Mouse (Mus musculus) small intestine, adult 2 months (tissue): ENCODE measurements around the gene Gnai2.

Experiments
- CTCF ChIP-seq: fragments of 200-500 bp; IDR thresholded peaks from 2 replicates; pipeline ENCODE4 v1.5.1; 2012; ENCODE audit warnings: low read depth, mild to moderate bottlenecking, control low read depth, inconsistent platforms, low read length, moderate library complexity, mixed read lengths; ENCODE audit not compliant: insufficient replicate concordance, insufficient read length; ENCODE audit errors: extremely low read depth
- POLR2A ChIP-seq: fragments of 200-500 bp; IDR thresholded peaks from 2 replicates; pipeline ENCODE4 v1.6.1; 2012; ENCODE audit warnings: low read depth, mild to moderate bottlenecking, control low read depth, inconsistent platforms, low read length, moderate library complexity

DNA sequence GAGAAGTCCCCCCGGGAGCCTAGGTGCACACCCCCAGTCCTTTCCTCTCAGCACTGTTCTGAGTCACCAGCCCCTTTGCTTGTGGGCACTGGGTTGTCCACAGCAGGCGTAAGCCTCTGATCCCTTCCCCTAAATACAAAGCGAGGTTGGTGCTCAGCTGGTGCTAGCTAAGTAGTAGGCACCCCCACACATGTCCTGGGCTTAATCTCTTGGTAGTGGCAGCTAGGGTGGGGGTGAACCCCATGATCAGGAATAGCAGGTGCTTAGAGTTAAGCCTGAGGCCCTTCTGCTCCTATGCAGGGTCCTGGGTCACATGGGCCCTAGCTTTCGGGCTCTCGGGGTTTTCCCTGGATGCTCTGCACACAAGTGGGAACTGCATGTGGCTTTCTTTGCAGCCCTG lies 22.0 kb upstream of the Gnai2 start:
- no peak for TF ChIP-seq POLR2A
- TF ChIP-seq CTCF = no peak
